ENCODE assay signal across 21 mouse cellular contexts in genomic region chr6:143493543-143493942, GRCm38 (mm10).
DNase-seq lines count a peak whose midpoint lies in the region; ATAC-seq and TF ChIP-seq lines count a peak whose summit lies in the region.
"Had no signal": no experiment of that assay in that cellular context is flagged by ENCODE, and none has a peak within 500 bp of the region (broad histone marks: within the 10 kb centered on the region; RNA-seq: fewer than 3 reads in every experiment).

No protein-coding gene starts in this region.

- no peaks in the 10 kb centered on the region for H3K27me3 ChIP-seq in lung, embryonic 15.5 days
- H3K27me3 ChIP-seq in lung, postnatal 0 days (replicated peaks; ENCODE audit: insufficient read depth, low read length) = no peaks in the 10 kb centered on the region
- H3K27me3 ChIP-seq: CH12.LX, Patski had no signal

- H3K27ac ChIP-seq in lung, embryonic 15.5 days = no peak overlapping the region
- H3K27ac ChIP-seq in lung, postnatal 0 days (ENCODE audit: low read length) = no peak overlapping the region

- no peak overlapping the region for H3K4me3 ChIP-seq in lung, embryonic 15.5 days
- no peak overlapping the region for H3K4me3 ChIP-seq in lung, postnatal 0 days (ENCODE audit: low read depth, low read length)

- no peaks in the 10 kb centered on the region for H3K9me3 ChIP-seq in lung, embryonic 15.5 days
- no peaks in the 10 kb centered on the region for H3K9me3 ChIP-seq in lung, postnatal 0 days (ENCODE audit: low read length)

- peak; percentile 17 for DNase-seq in heart, adult 11 months
- no peak for DNase-seq in heart, postnatal 4 days
- DNase-seq in lung, adult 18-20 months = no peak
- peak; percentile 68 for DNase-seq in lung, postnatal 0 days (ENCODE audit: low spot score)
- no peak for DNase-seq in lung, postnatal 36 days
- DNase-seq: adrenal gland, adult 2 months; adrenal gland, adult 8-10 months; adrenal gland, postnatal 10 days; adrenal gland, postnatal 14 days; adrenal gland, postnatal 25 days; adrenal gland, postnatal 36 days; B cell, adult 2 months; cerebellum, adult 11 months; cerebellum, adult 11-12 months; cerebellum, adult 18-20 months had no signal

- 58% methylated on average over 3 of the region's 3 CpGs for WGBS in lung, embryonic 15.5 days
- WGBS in lung, postnatal 0 days = 54% methylated on average over 3 of the region's 3 CpGs

- no peak overlapping the region for H3K4me2 ChIP-seq in lung, embryonic 15.5 days
- no peak overlapping the region for H3K4me2 ChIP-seq in lung, postnatal 0 days (replicated peaks; ENCODE audit: low read depth, low read length)

- H3K4me1 ChIP-seq in lung, embryonic 15.5 days = no peaks in the 10 kb centered on the region
- no peaks in the 10 kb centered on the region for H3K4me1 ChIP-seq in lung, postnatal 0 days (ENCODE audit: insufficient read depth, low read depth, low read length)

- ATAC-seq in lung, embryonic 15.5 days (ENCODE audit: borderline replicate concordance, extremely low read depth, low FRiP score, low TSS enrichment) = peak; percentile 55; the same call in 1 of the 2 replicates
- ATAC-seq in lung, postnatal 0 days = peak; percentile 60
- ATAC-seq: activated CD4-positive, CD25-positive, alpha-beta regulatory T cell, adult 4 months; CD4-positive, CD25-positive, alpha-beta regulatory T cell, adult 4 months; Patski had no signal

- TF ChIP-seq CTCF in lung, postnatal 0 days (IDR thresholded peaks at IDR 0.05) = no peak

- no peak overlapping the region for H3K9ac ChIP-seq in lung, embryonic 15.5 days
- H3K9ac ChIP-seq in lung, postnatal 0 days (replicated peaks; ENCODE audit: low read depth) = no peak overlapping the region

- TF ChIP-seq EP300 in lung, postnatal 0 days (IDR thresholded peaks at IDR 0.05) = no peak

- H3K36me3 ChIP-seq in lung, embryonic 15.5 days = no peaks in the 10 kb centered on the region
- H3K36me3 ChIP-seq in lung, postnatal 0 days (ENCODE audit: insufficient read depth, low read length) = no peaks in the 10 kb centered on the region
- H3K36me3 ChIP-seq: G1E had no signal

Comparison
In these comparisons a context has a peak if more than half of its experiments do, and no peak if none do; other contexts are left out.
1. DNase-seq: peak in heart, adult 11 months (single experiment) and lung, postnatal 0 days (single experiment); none in heart, postnatal 4 days (single experiment), lung, adult 18-20 months (0 of 2) and lung, postnatal 36 days (single experiment).